In genomic region chr13:52953779-52954553, GRCm38 (mm10) we compare ENCODE assay signal across 17 mouse cellular contexts.
"Had no signal": no experiment of that assay in that cellular context is flagged by ENCODE, and none has a peak within 500 bp of the region (broad histone marks: within the 10 kb centered on the region; RNA-seq: fewer than 3 reads in every experiment).

No protein-coding gene starts in this region.

- H3K4me2 ChIP-seq: lung, embryonic 14.5 days; midbrain, embryonic 12.5 days; neural tube, embryonic 13.5 days; neural tube, embryonic 15.5 days had no signal

- H3K9ac ChIP-seq: lung, embryonic 14.5 days; midbrain, embryonic 12.5 days; neural tube, embryonic 13.5 days; neural tube, embryonic 15.5 days had no signal

- H3K27me3 ChIP-seq: midbrain, embryonic 12.5 days; neural tube, embryonic 13.5 days; neural tube, embryonic 15.5 days had no signal

- DNase-seq: lung, adult 18-20 months; lung, embryonic 14.5 days; lung, postnatal 10 days; lung, postnatal 4 days; midbrain, embryonic 14.5 days; right cerebral cortex, adult 18-20 months; right cerebral cortex, postnatal 25 days; right cerebral cortex, postnatal 4 days; spleen, adult 18-20 months; thymus, adult 18-20 months; thymus, postnatal 14 days; thymus, postnatal 36 days had no signal

- H3K9me3 ChIP-seq: midbrain, embryonic 12.5 days; neural tube, embryonic 15.5 days had no signal

- ATAC-seq: midbrain, embryonic 16.5 days had no signal

- H3K27ac ChIP-seq: midbrain, embryonic 12.5 days; neural tube, embryonic 13.5 days; neural tube, embryonic 15.5 days had no signal

- H3K4me1 ChIP-seq: midbrain, embryonic 12.5 days; neural tube, embryonic 13.5 days; neural tube, embryonic 15.5 days had no signal

- H3K4me3 ChIP-seq: midbrain, embryonic 12.5 days; myocyte; neural tube, embryonic 13.5 days; neural tube, embryonic 15.5 days had no signal

- H3K36me3 ChIP-seq: midbrain, embryonic 12.5 days; neural tube, embryonic 13.5 days; neural tube, embryonic 15.5 days had no signal
